Mouse (Mus musculus): ENCODE results near the gene Stk24. TPM values are rescaled to one million over a fixed set of nuclear protein-coding genes. Genes with fewer than 3 reads are reported as not detected.
"Not testable (repeated sequence)": the region's sequence is repeated elsewhere in the genome, so short reads cannot be mapped to it uniquely, and the experiment has no call there.

The Stk24 gene
- polyA plus RNA-seq, 1 experiment: 29.8 TPM

- Histone ChIP-seq H3K27me3 (ENCODE audit: control insufficient read depth, insufficient read depth, insufficient read length) (no peaks in the 10 kb centered on the region), H3K79me2 (ENCODE audit: control insufficient read depth, insufficient read depth) (no peaks in the 10 kb centered on the region), H3K4me3 (ENCODE audit: insufficient read depth, poor library complexity, severe bottlenecking) (no peak overlapping the region), H3ac (ENCODE audit: control insufficient read depth, insufficient read length, low read depth) (no peak overlapping the region), H3K79me3 (ENCODE audit: low read depth) (no peaks in the 10 kb centered on the region), H3K36me3 (ENCODE audit: control insufficient read depth, insufficient read depth) (no peaks in the 10 kb centered on the region)
- no peak for TF ChIP-seq MAX (IDR thresholded peaks at IDR 0.05)
- TF ChIP-seq FOSL1 (IDR thresholded peaks at IDR 0.05; ENCODE audit: insufficient read depth, low read length, poor library complexity, severe bottlenecking): no peak
- no peak for TF ChIP-seq USF1 (IDR thresholded peaks at IDR 0.05; ENCODE audit: low read depth)
- no peak for TF ChIP-seq MYOD1 (IDR thresholded peaks at IDR 0.05; ENCODE audit: control insufficient read depth, insufficient read length, low read depth)
- no peak for TF ChIP-seq MYOG (IDR thresholded peaks at IDR 0.05; ENCODE audit: control insufficient read depth, extremely low read depth, insufficient read length)
- TF ChIP-seq CTCF (IDR thresholded peaks at IDR 0.05; ENCODE audit: control insufficient read depth, insufficient read depth, insufficient read length): no peak
- TF ChIP-seq CEBPB (IDR thresholded peaks at IDR 0.05; ENCODE audit: low read depth): no peak
Measured at GRCm38 (mm10) chr14:121422664-121423340, 43.0 kb upstream of the Stk24 start.

GRCm38 (mm10) chr14:121422000-121422399, 42.2 kb upstream of the Stk24 start:
- H3K79me3 ChIP-seq (ENCODE audit: low read depth): no peaks in the 10 kb centered on the region
- H3K79me2 ChIP-seq (ENCODE audit: control insufficient read depth, insufficient read depth): no peaks in the 10 kb centered on the region
- H3K36me3 ChIP-seq (ENCODE audit: control insufficient read depth, insufficient read depth): no peaks in the 10 kb centered on the region
- H3ac ChIP-seq (ENCODE audit: control insufficient read depth, insufficient read length, low read depth): no peak overlapping the region
- H3K27me3 ChIP-seq (ENCODE audit: control insufficient read depth, insufficient read depth, insufficient read length): no peaks in the 10 kb centered on the region
- TF ChIP-seq MAX (IDR thresholded peaks at IDR 0.05): no peak
- H3K4me3 ChIP-seq (ENCODE audit: insufficient read depth, poor library complexity, severe bottlenecking): no peak overlapping the region

GRCm38 (mm10) chr14:121417594-121417993, 37.8 kb upstream of the Stk24 start:
- no peaks in the 10 kb centered on the region for H3K27me3 ChIP-seq (ENCODE audit: control insufficient read depth, insufficient read depth, insufficient read length)
- H3K79me3 ChIP-seq (ENCODE audit: low read depth): no peaks in the 10 kb centered on the region
- H3K79me2 ChIP-seq (ENCODE audit: control insufficient read depth, insufficient read depth): no peaks in the 10 kb centered on the region
- no peak overlapping the region for H3K4me3 ChIP-seq (ENCODE audit: insufficient read depth, poor library complexity, severe bottlenecking)
- no peak overlapping the region for H3ac ChIP-seq (ENCODE audit: control insufficient read depth, insufficient read length, low read depth)
- H3K36me3 ChIP-seq (ENCODE audit: control insufficient read depth, insufficient read depth): no peaks in the 10 kb centered on the region
- TF ChIP-seq FOSL1 (IDR thresholded peaks at IDR 0.05; ENCODE audit: insufficient read depth, low read length, poor library complexity, severe bottlenecking) (peak; percentile 17), MYOG (IDR thresholded peaks at IDR 0.05; ENCODE audit: control insufficient read depth, extremely low read depth, insufficient read length) (no peak), CEBPB (IDR thresholded peaks at IDR 0.05; ENCODE audit: low read depth) (peak; percentile 76)

GRCm38 (mm10) chr14:121416626-121417319, 37.0 kb upstream of the Stk24 start:
- no peaks in the 10 kb centered on the region for H3K36me3 ChIP-seq (ENCODE audit: control insufficient read depth, insufficient read depth)
- no peak overlapping the region for H3ac ChIP-seq (ENCODE audit: control insufficient read depth, insufficient read length, low read depth)
- TF ChIP-seq MAX (IDR thresholded peaks at IDR 0.05): no peak
- TF ChIP-seq CEBPB (IDR thresholded peaks at IDR 0.05; ENCODE audit: low read depth): no peak
- no peak for TF ChIP-seq FOSL1 (IDR thresholded peaks at IDR 0.05; ENCODE audit: insufficient read depth, low read length, poor library complexity, severe bottlenecking)
- TF ChIP-seq MYOG (IDR thresholded peaks at IDR 0.05; ENCODE audit: control insufficient read depth, extremely low read depth, insufficient read length): no peak
- no peak for TF ChIP-seq MYOD1 (IDR thresholded peaks at IDR 0.05; ENCODE audit: control insufficient read depth, insufficient read length, low read depth)
- TF ChIP-seq USF1 (IDR thresholded peaks at IDR 0.05; ENCODE audit: low read depth): no peak
- no peak for TF ChIP-seq CTCF (IDR thresholded peaks at IDR 0.05; ENCODE audit: control insufficient read depth, insufficient read depth, insufficient read length)
- no peaks in the 10 kb centered on the region for H3K79me3 ChIP-seq (ENCODE audit: low read depth)
- no peaks in the 10 kb centered on the region for H3K27me3 ChIP-seq (ENCODE audit: control insufficient read depth, insufficient read depth, insufficient read length)
- H3K79me2 ChIP-seq (ENCODE audit: control insufficient read depth, insufficient read depth): no peaks in the 10 kb centered on the region
- no peak overlapping the region for H3K4me3 ChIP-seq (ENCODE audit: insufficient read depth, poor library complexity, severe bottlenecking)

- Histone ChIP-seq H3ac (ENCODE audit: control insufficient read depth, insufficient read length, low read depth) (no peak overlapping the region), H3K36me3 (ENCODE audit: control insufficient read depth, insufficient read depth) (no peaks in the 10 kb centered on the region), H3K79me3 (ENCODE audit: low read depth) (no peaks in the 10 kb centered on the region), H3K27me3 (ENCODE audit: control insufficient read depth, insufficient read depth, insufficient read length) (no peaks in the 10 kb centered on the region), H3K4me3 (ENCODE audit: insufficient read depth, poor library complexity, severe bottlenecking) (no peak overlapping the region), H3K79me2 (ENCODE audit: control insufficient read depth, insufficient read depth) (no peaks in the 10 kb centered on the region)
- TF ChIP-seq MYOG (IDR thresholded peaks at IDR 0.05; ENCODE audit: control insufficient read depth, extremely low read depth, insufficient read length) (no peak), USF1 (IDR thresholded peaks at IDR 0.05; ENCODE audit: low read depth) (peak; percentile 31), CTCF (IDR thresholded peaks at IDR 0.05; ENCODE audit: control insufficient read depth, insufficient read depth, insufficient read length) (no peak)
Measured at GRCm38 (mm10) chr14:121414635-121415241, 34.9 kb upstream of the Stk24 start.

- not testable (repeated sequence) for H3K27me3 ChIP-seq (ENCODE audit: control insufficient read depth, insufficient read depth, insufficient read length); H3K79me3 ChIP-seq (ENCODE audit: low read depth); H3K4me3 ChIP-seq (ENCODE audit: insufficient read depth, poor library complexity, severe bottlenecking); H3K36me3 ChIP-seq (ENCODE audit: control insufficient read depth, insufficient read depth); H3ac ChIP-seq (ENCODE audit: control insufficient read depth, insufficient read length, low read depth); H3K79me2 ChIP-seq (ENCODE audit: control insufficient read depth, insufficient read depth)
Measured at GRCm38 (mm10) chr14:121413726-121414125, 33.9 kb upstream of the Stk24 start.

Data from C2C12 (cell line).